Mouse (Mus musculus): ENCODE results near the gene Gm38392.
A peak's percentile ranks its signal among the peaks of the same experiment; 100 is the strongest.

- TF ChIP-seq POLR2A (IDR thresholded peaks at IDR 0.05; ENCODE audit: borderline replicate concordance, low read depth, low read length) = no peak
- 0 out of 2 replicates have a peak, but pooled peaks have one; percentile 15 for TF ChIP-seq CTCF (IDR thresholded peaks at IDR 0.05; ENCODE audit: low read depth, low read length)
Measured at GRCm38 (mm10) chr3:88274002-88274401, 13.0 kb downstream of the Gm38392 start.
